Mouse (Mus musculus): ENCODE results near the gene S100pbp.

DNA sequence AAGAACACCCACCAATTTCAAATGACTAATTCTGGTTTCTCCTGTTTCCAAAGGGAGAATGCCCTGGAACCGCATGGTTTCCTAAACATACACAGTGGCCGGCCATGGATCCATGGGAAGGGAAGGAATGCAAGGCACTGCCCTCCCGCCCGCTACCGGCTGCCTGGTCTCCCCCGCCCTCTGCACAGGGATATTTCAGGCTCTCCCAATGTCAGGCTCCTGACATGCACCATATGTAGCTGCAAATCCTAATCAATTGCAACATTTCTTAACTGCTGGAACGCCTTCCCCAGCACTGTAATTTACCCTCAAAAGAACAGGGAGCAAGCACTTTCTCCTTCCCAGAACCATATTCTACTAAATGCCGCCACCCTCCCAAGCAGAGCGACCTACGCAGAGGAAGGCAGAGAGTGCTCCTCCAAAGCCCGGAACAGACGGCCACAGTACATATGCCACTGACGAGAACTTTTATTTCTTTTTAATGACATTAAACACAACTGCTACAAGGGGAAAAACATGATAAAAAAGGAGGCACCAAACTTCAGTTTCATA, 41.9 kb downstream of the S100pbp start:
- 0 out of 2 replicates have a peak, but pooled peaks have one; percentile 13 for TF ChIP-seq EP300 (IDR thresholded peaks at IDR 0.05)
- no peak for TF ChIP-seq CTCF (IDR thresholded peaks at IDR 0.05)

Measured in lung, postnatal 0 days (tissue).